Mouse (Mus musculus) kidney, embryonic 16.5 days (tissue): ENCODE measurements around the gene Ifna11. TPM values are rescaled to one million over a fixed set of nuclear protein-coding genes. Genes with fewer than 3 reads are reported as not detected.

Source experiments
- ATAC-seq: fragments of 200-750 bp; cut with Nextera tagmentation; 2 replicates; pipeline ENCODE4 v1.8.0; 2017; ENCODE audit warnings: moderate TSS enrichment; ENCODE audit not compliant: low FRiP score, low TSS enrichment
- H3K27ac ChIP-seq: fragments of 300-500 bp; sonication (generic); 2 replicates; pipeline ENCODE4 v1.5.1; 2014; ENCODE audit warnings: low read length
- H3K27me3 ChIP-seq: fragments of 300-500 bp; sonication (generic); 2 replicates; pipeline ENCODE4 v1.6.1; 2014; ENCODE audit warnings: low read length, control low read depth, mixed read lengths; ENCODE audit not compliant: insufficient read depth
- H3K36me3 ChIP-seq: fragments of 300-500 bp; sonication (generic); 2 replicates; pipeline ENCODE4 v1.6.1; 2014; ENCODE audit warnings: low read length, control low read depth, mixed read lengths; ENCODE audit not compliant: insufficient read depth
- H3K4me1 ChIP-seq: fragments of 300-500 bp; sonication (generic); 2 replicates; pipeline ENCODE4 v1.6.1; 2014; ENCODE audit warnings: low read length, control low read depth, mixed read lengths; ENCODE audit not compliant: insufficient read depth
- H3K4me2 ChIP-seq: fragments of 300-500 bp; sonication (generic); replicated peaks from 2 replicates; pipeline ENCODE4 v1.6.1; 2014; ENCODE audit warnings: low read depth, low read length
- H3K4me3 ChIP-seq: fragments of 300-500 bp; sonication (generic); 2 replicates; pipeline ENCODE4 v1.5.1; 2014; ENCODE audit warnings: mild to moderate bottlenecking, low read length
- H3K9ac ChIP-seq: fragments of 300-500 bp; sonication (generic); replicated peaks from 2 replicates; pipeline ENCODE4 v1.6.1; 2014; ENCODE audit warnings: low read length
- H3K9me3 ChIP-seq: fragments of 300-500 bp; sonication (generic); 2 replicates; pipeline ENCODE4 v1.6.1; 2016; ENCODE audit warnings: low read length, control low read depth
- WGBS: fragments of 180-500 bp; shearing (Covaris S2); extraction: QIAGEN DNeasy Blood & Tissue Kit; methylation state at CpG from one replicate; pipeline ENCODE4 v1.1.7; 2014; 5-methylcytosine and 5-hydroxymethylcytosine counted together
- polyA plus RNA-seq: library from polyadenylated mRNA; unstranded; fragments of >200 nt; fragmentation: Nextera tagmentation; extraction: Ambion mirVana; gene quantifications from 2 replicates; pipeline ENCODE4 v1.2.1, GENCODE M21; 2015

Gene Ifna11
- polyA plus RNA-seq, 1 experiment from 2014 or later: not detected

DNA sequence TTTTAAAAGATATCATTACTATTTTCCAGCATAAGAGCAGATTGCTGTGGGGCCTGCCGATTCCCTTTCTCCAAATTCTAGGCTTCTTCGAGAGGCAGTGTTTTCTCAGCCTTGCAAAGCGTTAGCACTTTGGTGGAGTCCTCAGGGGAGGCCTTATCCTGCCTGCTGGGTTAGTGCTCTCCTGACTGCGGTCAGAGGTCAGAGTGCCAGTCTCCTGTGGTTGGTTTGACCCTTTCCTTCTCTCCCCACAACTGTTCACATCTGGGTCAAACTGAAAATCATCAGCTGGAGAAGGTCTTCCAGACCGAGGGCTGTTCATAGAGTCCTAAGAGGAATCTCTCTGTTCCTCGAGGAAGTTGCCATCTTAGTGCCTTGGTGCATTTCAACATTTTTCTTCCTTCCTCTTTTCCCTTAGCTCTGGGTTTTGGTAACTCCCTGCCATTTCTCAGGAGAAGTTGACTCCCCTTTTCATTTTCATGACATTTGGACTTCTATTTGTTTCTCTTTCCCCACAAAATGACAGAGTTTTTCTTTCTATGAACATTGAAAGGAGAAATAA is 45.3 kb downstream of the Ifna11 start:
- H3K27ac ChIP-seq: no peak overlapping the region
- 48% methylated on average over 6 of the region's 6 CpGs for WGBS
- H3K4me1 ChIP-seq: peaks cover 8% of the 10 kb centered on the region; the same call in 1 of the 2 replicates
- ATAC-seq: no peak
- H3K36me3 ChIP-seq: no peaks in the 10 kb centered on the region
- H3K27me3 ChIP-seq: peaks cover 13% of the 10 kb centered on the region
- no peak overlapping the region for H3K4me3 ChIP-seq
- no peak overlapping the region for H3K9ac ChIP-seq
- no peak overlapping the region for H3K4me2 ChIP-seq
- H3K9me3 ChIP-seq: no peaks in the 10 kb centered on the region

DNA sequence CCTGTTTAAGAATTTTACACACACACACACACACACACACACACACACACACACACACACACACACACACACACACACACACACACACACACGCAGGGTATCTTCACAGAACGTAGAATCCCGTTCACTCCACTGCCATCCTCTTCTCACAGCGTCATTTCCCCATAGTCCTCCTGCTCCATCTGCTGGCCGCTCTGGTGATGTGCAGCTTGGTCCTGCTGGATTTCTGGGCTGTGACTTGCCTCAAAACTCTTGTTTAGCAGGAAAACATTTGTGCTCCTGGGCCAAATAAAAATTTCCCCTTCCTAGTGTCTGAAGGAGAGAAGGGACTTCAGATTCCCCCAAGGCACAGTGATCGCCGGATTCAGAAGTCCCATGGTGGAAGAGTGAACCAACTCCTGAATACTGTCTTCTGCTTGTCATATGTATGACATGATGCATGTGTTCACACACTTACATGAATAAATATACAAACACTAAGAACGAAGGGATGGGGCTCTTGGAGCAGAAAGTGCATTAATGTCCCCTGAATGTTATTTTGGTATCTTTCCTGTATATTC is 47.7 kb downstream of the Ifna11 start:
- Histone ChIP-seq H3K4me1 (peaks cover 8% of the 10 kb centered on the region; the same call in 1 of the 2 replicates), H3K36me3 (no peaks in the 10 kb centered on the region), H3K9me3 (no peaks in the 10 kb centered on the region), H3K4me3 (peak overlapping the region; percentile 65), H3K9ac (peak overlapping the region; percentile 62; the same call in 1 of the 2 replicates), H3K27ac (no peak overlapping the region), H3K4me2 (peak overlapping the region; percentile 89), H3K27me3 (peaks cover 18% of the 10 kb centered on the region)
- ATAC-seq: peak; percentile 73; the same call in 1 of the 2 replicates
- under 1% methylated on average over 8 of the region's 8 CpGs for WGBS

- peak overlapping the region; percentile 89 for H3K4me2 ChIP-seq
- H3K9me3 ChIP-seq: no peaks in the 10 kb centered on the region
- ATAC-seq: peak; percentile 72; the same call in 1 of the 2 replicates
- no peak overlapping the region for H3K27ac ChIP-seq
- H3K4me1 ChIP-seq: peaks cover 8% of the 10 kb centered on the region; the same call in 1 of the 2 replicates
- H3K36me3 ChIP-seq: no peaks in the 10 kb centered on the region
- 10% methylated on average over 29 of the region's 31 CpGs for WGBS
- H3K4me3 ChIP-seq: peak overlapping the region; percentile 65
- H3K27me3 ChIP-seq: peaks cover 18% of the 10 kb centered on the region
- H3K9ac ChIP-seq: peak overlapping the region; percentile 62
These were observed 48.5 kb downstream of the Ifna11 start for GRCm38 (mm10) chr4:88867926-88868911.

Other genes starting within 250 kb of the Ifna11 start
- not detected in 2 replicates for gene Ifna14, start 248.2 kb upstream of the Ifna11 start, polyA plus RNA-seq
- gene Ifna9, start 227.6 kb upstream of the Ifna11 start, polyA plus RNA-seq: not detected in 2 replicates
- gene Ifna12, start 216.6 kb upstream of the Ifna11 start, polyA plus RNA-seq: not detected in 2 replicates
- gene C87499, start 185.5 kb upstream of the Ifna11 start, polyA plus RNA-seq: not detected in 2 replicates
- not detected in 2 replicates for gene Ifna13, start 175.5 kb upstream of the Ifna11 start, polyA plus RNA-seq
- not detected in 2 replicates for gene Ifna16, start 143.0 kb upstream of the Ifna11 start, polyA plus RNA-seq
- gene Ifna2, start 136.0 kb upstream of the Ifna11 start, polyA plus RNA-seq: not detected in 2 replicates
- gene Ifnab, start 128.6 kb upstream of the Ifna11 start, polyA plus RNA-seq: not detected in 2 replicates
- gene Gm26566, start 98.2 kb upstream of the Ifna11 start, polyA plus RNA-seq: 1.3 and 1.4 TPM in 2 replicates
- 95.4 and 97.6 TPM in 2 replicates for gene Klhl9, start 97.5 kb upstream of the Ifna11 start, polyA plus RNA-seq
- gene Gm13271, start 65.1 kb upstream of the Ifna11 start, polyA plus RNA-seq: not detected in 2 replicates
- gene Gm13283, start 59.8 kb upstream of the Ifna11 start, polyA plus RNA-seq: 0.31 and 0.36 TPM in 2 replicates
- gene Gm13290, start 46.1 kb upstream of the Ifna11 start, polyA plus RNA-seq: not detected in 2 replicates
- gene Gm13289, start 43.0 kb upstream of the Ifna11 start, polyA plus RNA-seq: not detected in 2 replicates
- gene Gm13272, start 40.1 kb upstream of the Ifna11 start, polyA plus RNA-seq: not detected in 2 replicates
- 0.58 TPM in 1 of 2 replicates, not detected in the other for gene Ifnz, start 37.8 kb upstream of the Ifna11 start, polyA plus RNA-seq
- gene Gm13276, start 34.2 kb upstream of the Ifna11 start, polyA plus RNA-seq: 0.37 TPM in 1 of 2 replicates, not detected in the other
- gene Gm13277, start 31.3 kb upstream of the Ifna11 start, polyA plus RNA-seq: not detected in 2 replicates
- gene Gm13278, start 28.4 kb upstream of the Ifna11 start, polyA plus RNA-seq: not detected in 2 replicates
- gene Gm13275, start 25.5 kb upstream of the Ifna11 start, polyA plus RNA-seq: not detected in 2 replicates
- gene Gm13279, start 22.6 kb upstream of the Ifna11 start, polyA plus RNA-seq: not detected in 2 replicates
- gene Gm13285, start 20.3 kb upstream of the Ifna11 start, polyA plus RNA-seq: 0.96 and 1.8 TPM in 2 replicates
- not detected in 2 replicates for gene Gm13287, start 16.7 kb upstream of the Ifna11 start, polyA plus RNA-seq
- 0.05 TPM in 1 of 2 replicates, not detected in the other for gene Gm13288, start 14.4 kb upstream of the Ifna11 start, polyA plus RNA-seq
- gene Ifna7, start 3.7 kb upstream of the Ifna11 start, polyA plus RNA-seq: not detected in 2 replicates
- not detected in 2 replicates for gene Ifna6, start 7.5 kb downstream of the Ifna11 start, polyA plus RNA-seq
- not detected in 2 replicates for gene Ifna5, start 15.6 kb downstream of the Ifna11 start, polyA plus RNA-seq
- gene Ifna4, start 21.9 kb downstream of the Ifna11 start, polyA plus RNA-seq: not detected in 2 replicates
- not detected in 2 replicates for gene Ifna1, start 30.1 kb downstream of the Ifna11 start, polyA plus RNA-seq
- not detected in 2 replicates for gene Ifne, start 60.2 kb downstream of the Ifna11 start, polyA plus RNA-seq